Mouse (Mus musculus) intestine, embryonic 15.5 days (tissue): ENCODE results near the gene Kansl2. TPM values are rescaled to one million over a fixed set of nuclear protein-coding genes. Genes with fewer than 3 reads are reported as not detected.
"Not testable (repeated sequence)": the region's sequence is repeated elsewhere in the genome, so short reads cannot be mapped to it uniquely, and the experiment has no call there.

Source experiments
- ATAC-seq: fragments of 200-750 bp; cut with Nextera tagmentation; 2 replicates; pipeline ENCODE4 v1.8.0; 2017; ENCODE audit warnings: moderate TSS enrichment, moderate library complexity
- H3K27ac ChIP-seq: fragments of 300-500 bp; sonication (generic); 2 replicates; pipeline ENCODE4 v1.5.1; 2015; ENCODE audit warnings: mild to moderate bottlenecking, inconsistent platforms
- H3K27me3 ChIP-seq: fragments of 300-500 bp; sonication (generic); replicated peaks from 2 replicates; pipeline ENCODE4 v1.6.1; 2015; ENCODE audit warnings: inconsistent platforms
- H3K36me3 ChIP-seq: fragments of 300-500 bp; sonication (generic); 2 replicates; pipeline ENCODE4 v1.6.1; 2015; ENCODE audit warnings: inconsistent platforms
- H3K4me1 ChIP-seq: fragments of 300-500 bp; sonication (generic); replicated peaks from 2 replicates; pipeline ENCODE4 v1.6.1; 2015; ENCODE audit warnings: inconsistent platforms
- H3K4me2 ChIP-seq: fragments of 300-500 bp; sonication (generic); replicated peaks from 2 replicates; pipeline ENCODE4 v1.6.1; 2015; ENCODE audit warnings: mild to moderate bottlenecking, inconsistent platforms
- H3K4me3 ChIP-seq: fragments of 300-500 bp; sonication (generic); replicated peaks from 2 replicates; pipeline ENCODE4 v1.5.1; 2015; ENCODE audit warnings: inconsistent platforms
- H3K9ac ChIP-seq: fragments of 300-500 bp; sonication (generic); 2 replicates; pipeline ENCODE4 v1.6.1; 2015; ENCODE audit warnings: inconsistent platforms
- H3K9me3 ChIP-seq: fragments of 300-500 bp; sonication (generic); 2 replicates; pipeline ENCODE4 v1.6.1; 2016; ENCODE audit warnings: inconsistent platforms
- WGBS: fragments of 180-500 bp; shearing (Covaris S2); methylation state at CpG from one replicate; pipeline ENCODE4 v1.1.7; 2015; 5-methylcytosine and 5-hydroxymethylcytosine counted together
- polyA plus RNA-seq: library from polyadenylated mRNA; unstranded; fragments of >200 nt; fragmentation: Nextera tagmentation; extraction: Ambion mirVana; gene quantifications from 2 replicates; pipeline ENCODE4 v1.2.1, GENCODE M21; 2015

The Kansl2 gene
- polyA plus RNA-seq, 1 experiment from 2014 or later, result 86.7 TPM

GRCm38 (mm10) chr15:98528066-98528563 is 5.9 kb downstream of the Kansl2 start:
- Histone ChIP-seq H3K4me3 (no peak overlapping the region), H3K9ac (no peak overlapping the region), H3K27ac (no peak overlapping the region), H3K4me2 (no peak overlapping the region), H3K36me3 (peaks cover 22% of the 10 kb centered on the region), H3K27me3 (no peaks in the 10 kb centered on the region), H3K4me1 (peaks cover 3% of the 10 kb centered on the region; the same call in 1 of the 2 replicates), H3K9me3 (no peaks in the 10 kb centered on the region)
- no peak for ATAC-seq
- WGBS, result 89% methylated on average over 5 of the region's 5 CpGs

GRCm38 (mm10) chr15:98527056-98527771 is 6.8 kb downstream of the Kansl2 start:
- H3K4me3 ChIP-seq, result no peak overlapping the region
- H3K9ac ChIP-seq, result no peak overlapping the region
- no peak for ATAC-seq
- no peaks in the 10 kb centered on the region for H3K27me3 ChIP-seq
- no peak overlapping the region for H3K27ac ChIP-seq
- no peak overlapping the region for H3K4me2 ChIP-seq
- H3K4me1 ChIP-seq, result peaks cover under 1% of the 10 kb centered on the region; the same call in 1 of the 2 replicates
- H3K9me3 ChIP-seq, result no peaks in the 10 kb centered on the region
- WGBS, result 92% methylated on average over 5 of the region's 5 CpGs
- peaks cover 31% of the 10 kb centered on the region for H3K36me3 ChIP-seq

- Histone ChIP-seq H3K9ac (no peak overlapping the region), H3K27me3 (no peaks in the 10 kb centered on the region), H3K4me1 (no peaks in the 10 kb centered on the region), H3K36me3 (peaks cover 32% of the 10 kb centered on the region), H3K4me2 (no peak overlapping the region), H3K27ac (no peak overlapping the region), H3K4me3 (no peak overlapping the region), H3K9me3 (no peaks in the 10 kb centered on the region)
- no peak for ATAC-seq
- 85% methylated on average over 5 of the region's 5 CpGs for WGBS
These were observed 8.0 kb downstream of the Kansl2 start for GRCm38 (mm10) chr15:98526057-98526456.

GRCm38 (mm10) chr15:98521245-98521644 is 12.8 kb downstream of the Kansl2 start:
- Histone ChIP-seq H3K27me3 (no peaks in the 10 kb centered on the region), H3K27ac (no peak overlapping the region), H3K9ac (no peak overlapping the region), H3K4me1 (no peaks in the 10 kb centered on the region), H3K4me2 (no peak overlapping the region), H3K36me3 (peaks cover 33% of the 10 kb centered on the region), H3K9me3 (no peaks in the 10 kb centered on the region), H3K4me3 (no peak overlapping the region)
- ATAC-seq, result no peak
- 90% methylated on average over 3 of the region's 3 CpGs for WGBS

- Histone ChIP-seq H3K4me3 (no peak overlapping the region), H3K4me2 (no peak overlapping the region), H3K4me1 (no peaks in the 10 kb centered on the region), H3K36me3 (peaks cover 22% of the 10 kb centered on the region), H3K27me3 (no peaks in the 10 kb centered on the region), H3K27ac (no peak overlapping the region), H3K9me3 (no peaks in the 10 kb centered on the region), H3K9ac (no peak overlapping the region)
- WGBS, result 69% methylated on average over 16 of the region's 16 CpGs
- peak; percentile 26 for ATAC-seq
These were observed 16.4 kb downstream of the Kansl2 start for GRCm38 (mm10) chr15:98517380-98518355.

GRCm38 (mm10) chr15:98514845-98515244 is 19.2 kb downstream of the Kansl2 start:
- not testable (repeated sequence) for ATAC-seq, H3K9me3 ChIP-seq, H3K27ac ChIP-seq, H3K4me2 ChIP-seq, H3K36me3 ChIP-seq, H3K4me3 ChIP-seq, H3K27me3 ChIP-seq, H3K9ac ChIP-seq, H3K4me1 ChIP-seq
- WGBS, result 84% methylated on average over 2 of the region's 2 CpGs

- 83% methylated on average over 8 of the region's 8 CpGs for WGBS
- H3K36me3 ChIP-seq, result no peaks in the 10 kb centered on the region
- ATAC-seq, result no peak
These were observed 19.9 kb downstream of the Kansl2 start for GRCm38 (mm10) chr15:98514146-98514545.

GRCm38 (mm10) chr15:98513676-98514075 is 20.4 kb downstream of the Kansl2 start:
- H3K4me3 ChIP-seq, ATAC-seq, H3K4me2 ChIP-seq, H3K9ac ChIP-seq, H3K27ac ChIP-seq, H3K36me3 ChIP-seq, H3K9me3 ChIP-seq, H3K27me3 ChIP-seq, H3K4me1 ChIP-seq: not testable (repeated sequence)
- 60% methylated on average over 3 of the region's 3 CpGs for WGBS

More at GRCm38 (mm10) chr15:98514146-98514545, 19.9 kb downstream of the Kansl2 start:
- no peak overlapping the region for H3K27ac ChIP-seq
- H3K27me3 ChIP-seq, result no peaks in the 10 kb centered on the region
- H3K9ac ChIP-seq, result no peak overlapping the region
- no peaks in the 10 kb centered on the region for H3K9me3 ChIP-seq
- H3K4me3 ChIP-seq, result no peak overlapping the region
- no peak overlapping the region for H3K4me2 ChIP-seq
- peaks cover 6% of the 10 kb centered on the region for H3K4me1 ChIP-seq

- Histone ChIP-seq H3K9ac (no peak overlapping the region), H3K9me3 (no peaks in the 10 kb centered on the region), H3K27me3 (no peaks in the 10 kb centered on the region), H3K27ac (no peak overlapping the region), H3K4me3 (no peak overlapping the region), H3K4me1 (peaks cover 6% of the 10 kb centered on the region), H3K4me2 (no peak overlapping the region), H3K36me3 (no peaks in the 10 kb centered on the region)
- ATAC-seq, result no peak
- 40% methylated on average over 17 of the region's 17 CpGs for WGBS
These were observed 21.2 kb downstream of the Kansl2 start for GRCm38 (mm10) chr15:98512799-98513321.

- ATAC-seq, result no peak
- H3K9ac ChIP-seq, result no peak overlapping the region
- peaks cover 6% of the 10 kb centered on the region for H3K4me1 ChIP-seq
- H3K4me2 ChIP-seq, result no peak overlapping the region
- no peak overlapping the region for H3K27ac ChIP-seq
- no peaks in the 10 kb centered on the region for H3K9me3 ChIP-seq
- H3K4me3 ChIP-seq, result no peak overlapping the region
- H3K27me3 ChIP-seq, result no peaks in the 10 kb centered on the region
- WGBS, result 59% methylated on average over 8 of the region's 8 CpGs
- H3K36me3 ChIP-seq, result no peaks in the 10 kb centered on the region
These were observed 21.8 kb downstream of the Kansl2 start for GRCm38 (mm10) chr15:98512232-98512631.

- ATAC-seq, result no peak
- peak overlapping the region; percentile 61; the same call in 1 of the 2 replicates for H3K4me2 ChIP-seq
- H3K27ac ChIP-seq, result no peak overlapping the region
- H3K36me3 ChIP-seq, result no peaks in the 10 kb centered on the region
- no peak overlapping the region for H3K9ac ChIP-seq
- H3K9me3 ChIP-seq, result no peaks in the 10 kb centered on the region
- 68% methylated on average over 13 of the region's 13 CpGs for WGBS
- no peaks in the 10 kb centered on the region for H3K27me3 ChIP-seq
- peaks cover 6% of the 10 kb centered on the region for H3K4me1 ChIP-seq
- no peak overlapping the region for H3K4me3 ChIP-seq
These were observed 22.6 kb downstream of the Kansl2 start for GRCm38 (mm10) chr15:98511386-98511928.
